Mouse (Mus musculus): ENCODE data around the gene Cytip.

DNA sequence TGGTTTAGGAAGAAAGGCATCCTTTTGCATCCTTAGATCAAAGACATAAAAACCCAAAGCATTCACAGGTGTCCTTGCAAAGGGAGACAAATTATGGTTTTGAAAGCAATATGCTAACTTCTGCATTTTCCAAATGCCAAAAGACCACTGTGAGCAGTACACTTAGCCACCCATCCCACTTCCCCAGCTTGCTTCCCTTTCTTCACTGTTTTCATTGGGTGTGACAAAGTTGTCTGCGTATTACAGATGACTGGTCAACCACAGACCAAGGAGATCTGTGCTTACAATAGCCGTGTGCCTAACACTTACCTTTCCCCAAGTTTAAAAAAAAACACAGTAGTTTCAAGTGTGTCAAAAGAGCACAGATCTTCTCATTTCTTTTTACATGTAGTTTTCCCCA is 11.7 kb downstream of the Cytip start:
- TF ChIP-seq CTCF (IDR thresholded peaks at IDR 0.05; ENCODE audit: extremely low read depth, insufficient read length, insufficient replicate concordance, low read depth, low read length): no peak
- TF ChIP-seq POLR2A (IDR thresholded peaks at IDR 0.05; ENCODE audit: low read depth, low read length): no peak
